Mouse (Mus musculus) liver, adult 2 months (tissue): ENCODE results near the gene Arl4a.

ENCODE experiments used
- CTCF ChIP-seq: fragments of 200-500 bp; IDR thresholded peaks from 2 replicates; pipeline ENCODE4 v1.5.1; 2011; ENCODE audit warnings: low read depth, low read length, control low read depth
- POLR2A ChIP-seq: fragments of 200-500 bp; IDR thresholded peaks from 2 replicates; pipeline ENCODE4 v1.6.1; 2011; ENCODE audit warnings: low read length, control low read depth; ENCODE audit not compliant: insufficient read depth; ENCODE audit errors: extremely low read depth

DNA sequence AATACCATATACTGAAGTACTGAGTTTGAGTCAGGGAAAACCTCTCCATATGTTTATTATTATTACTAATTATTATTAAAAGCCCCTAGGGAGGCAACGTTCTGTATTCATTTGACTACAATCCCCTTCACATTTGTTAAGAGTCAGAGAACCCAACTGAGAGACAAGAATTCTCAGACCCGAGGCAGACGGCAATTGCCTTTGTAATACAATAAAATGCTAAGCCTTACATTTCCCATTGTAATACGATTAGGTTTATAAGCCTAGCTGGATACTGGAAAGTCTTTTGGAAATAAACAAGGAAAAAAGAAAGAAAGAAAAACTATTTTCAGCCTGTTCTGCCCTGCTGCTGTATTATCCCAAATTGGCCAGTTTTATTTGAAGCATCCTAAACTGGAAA is 40.2 kb downstream of the Arl4a start:
- TF ChIP-seq POLR2A (no peak), CTCF (no peak)
